8 mouse cellular contexts compared by ENCODE assay signal in the genomic region with DNA sequence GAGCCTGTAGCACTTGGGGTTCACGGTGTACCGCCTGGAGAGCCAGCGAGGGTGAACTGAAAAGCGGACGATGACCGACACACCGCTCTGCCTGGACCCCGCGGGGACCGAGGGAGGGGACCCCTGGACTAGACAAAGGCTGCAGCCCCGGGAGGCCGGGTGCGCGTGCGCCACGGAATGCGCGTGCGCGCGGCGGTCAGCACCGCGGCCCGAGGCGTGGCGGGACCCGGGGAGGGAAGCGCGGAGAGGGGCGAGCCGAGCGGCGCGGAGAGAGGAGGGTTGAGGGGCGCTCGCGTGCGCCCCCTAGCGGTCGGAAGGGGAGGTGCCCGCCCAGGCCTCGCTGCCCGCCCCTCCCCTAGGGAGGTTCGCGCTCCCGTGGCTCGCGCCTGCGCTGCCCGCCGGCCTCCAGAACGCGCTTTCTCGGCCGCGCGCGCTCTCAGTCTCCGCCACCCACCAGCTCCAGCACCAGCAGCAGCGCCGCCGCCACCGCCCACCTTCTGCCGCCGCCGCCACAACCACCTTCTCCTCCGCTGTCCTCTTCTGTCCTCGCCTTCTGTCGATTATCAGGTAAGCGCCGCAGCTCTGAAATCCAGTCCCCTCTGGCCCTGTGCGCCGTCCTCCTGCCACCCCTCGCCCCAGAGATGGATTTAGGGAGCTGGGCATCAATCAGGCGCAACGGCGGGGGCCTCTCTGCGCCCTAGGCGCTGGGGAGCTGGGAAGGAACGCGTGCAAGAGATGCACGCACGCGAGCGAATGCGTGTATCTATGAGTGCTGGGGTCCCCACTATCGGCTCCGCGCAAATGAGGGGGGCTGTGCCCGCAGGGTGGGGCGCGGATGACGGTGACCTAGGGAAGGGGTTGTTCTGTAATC. TPM values are rescaled to one million over a fixed set of nuclear protein-coding genes. Genes with fewer than 3 reads are reported as not detected.
DNase-seq lines count a peak whose midpoint lies in the region; ATAC-seq and TF ChIP-seq lines count a peak whose summit lies in the region.

Gene Mapt, plus strand, starts transcription at position 350 of the 871 bp plus-strand sequence.

- TF ChIP-seq CTCF in gastrocnemius, adult 2 months (IDR thresholded peaks at IDR 0.05), result no peak; the same call in none of the 2 replicates
- TF ChIP-seq CTCF in hindbrain, postnatal 0 days (IDR thresholded peaks at IDR 0.05; ENCODE audit: low read depth), result peak; percentile 70
- TF ChIP-seq CTCF in left cerebral cortex, adult 2 months (IDR thresholded peaks at IDR 0.05), result no peak; the same call in none of the 2 replicates

- WGBS in hindbrain, postnatal 0 days, result 1% methylated on average over 83 of the region's 94 CpGs
- 2% methylated on average over 56 of the region's 94 CpGs for WGBS in macrophage (ENCODE audit: missing documents)

- H3K36me3 ChIP-seq in hindbrain, postnatal 0 days (ENCODE audit: insufficient read depth, low read length), result no peaks in the 10 kb centered on the region
- H3K36me3 ChIP-seq in macrophage (ENCODE audit: inconsistent target), result no peaks in the 10 kb centered on the region

- H3K4me2 ChIP-seq in hindbrain, postnatal 0 days (ENCODE audit: low read depth, low read length), result peak within 1 kb of the TSS; percentile 88

- H3K9ac ChIP-seq in hindbrain, postnatal 0 days (replicated peaks; ENCODE audit: low read length), result peak within 1 kb of the TSS; percentile 96

- intact Hi-C loops in gastrocnemius, adult 2 months (cut with DNase I), result loop anchor here (1.0 to 10.0 kb wide), 2 partner anchors 47 to 234 kb away; partner anchors contain the start of gene Kansl1
- intact Hi-C loops in left cerebral cortex, adult 2 months (cut with DNase I), result loop anchor here (1.0 to 10.0 kb wide), 3 partner anchors 48 to 214 kb away; no protein-coding TSS in a partner anchor

- H3K4me1 ChIP-seq in hindbrain, postnatal 0 days (ENCODE audit: insufficient read depth, low read length), result peaks cover 5% of the 10 kb centered on the region

- H3K4me3 ChIP-seq in gastrocnemius, adult 2 months, result peak within 1 kb of the TSS; percentile 82
- peak within 1 kb of the TSS; percentile 86 for H3K4me3 ChIP-seq in hindbrain, postnatal 0 days (ENCODE audit: low read length)
- peak within 1 kb of the TSS; percentile 92 for H3K4me3 ChIP-seq in left cerebral cortex, adult 2 months
- peak within 1 kb of the TSS; percentile 29 for H3K4me3 ChIP-seq in macrophage (ENCODE audit: inconsistent target)

- DNase-seq in T-cell, adult 2 months (ENCODE audit: low spot score), result peak; percentile 43
- peak; percentile 85 to 94 for DNase-seq in cerebellum, postnatal 4 days (ENCODE audit: low spot score in 2 of 2)
- peak; percentile 94 for DNase-seq in gastrocnemius, adult 2 months
- peak; percentile 96 for DNase-seq in hindbrain, postnatal 0 days (ENCODE audit: low spot score)
- peak; percentile 92 to 94 for DNase-seq in left cerebral cortex, adult 2 months (ENCODE audit: extremely low spot score in 1 of 2, low spot score in 2 of 2)
- DNase-seq in right cerebral cortex, adult 2 months (ENCODE audit: low spot score in 2 of 2), result peak; percentile 93 to 94
- peak; percentile 85 for DNase-seq in urinary bladder, postnatal 14 days (ENCODE audit: low spot score)

- ATAC-seq in hindbrain, postnatal 0 days, result peak; percentile 86

- H3K27ac ChIP-seq in gastrocnemius, adult 2 months, result peak within 1 kb of the TSS; percentile 96
- peak within 1 kb of the TSS; percentile 99 for H3K27ac ChIP-seq in hindbrain, postnatal 0 days
- H3K27ac ChIP-seq in left cerebral cortex, adult 2 months, result peak within 1 kb of the TSS; percentile 99
- H3K27ac ChIP-seq in macrophage, result no peak within 1 kb of the TSS

- no peaks in the 10 kb centered on the region for H3K79me2 ChIP-seq in macrophage (ENCODE audit: inconsistent target)

- H3K27me3 ChIP-seq in hindbrain, postnatal 0 days (ENCODE audit: insufficient read depth, low read length), result no peaks in the 10 kb centered on the region

- H3K9me3 ChIP-seq in hindbrain, postnatal 0 days (ENCODE audit: low read length), result no peaks in the 10 kb centered on the region

RNA-seq across cellular contexts. Expression of gene Mapt, which starts in this region (rescaled TPM):
- total RNA-seq in gastrocnemius, adult 2 months (2021), result 10 to 100 TPM; 66.3 to 79.2 TPM
- 473 and 516 TPM in 2 replicates for total RNA-seq in hindbrain, postnatal 0 days (2014; rRNA removed)
- 966 and 1,028 TPM in 2 replicates for polyA plus RNA-seq in hindbrain, postnatal 0 days (2015; fragmentation: Nextera tagmentation; extraction: Ambion mirVana)
- 100 to 1,000 TPM; 353 to 364 TPM for total RNA-seq in left cerebral cortex, adult 2 months (2021)
- not detected for total RNA-seq in macrophage (2018; cell fraction: chromatin; rRNA removed)
- under 1 TPM in 1 of 26 experiments, not detected in 25; 0.04 TPM for total RNA-seq in macrophage (2018; cell fraction: cytosol; rRNA removed)
- total RNA-seq in macrophage (2018; cell fraction: nucleus; rRNA removed), result not detected
- not detected in 3 replicates for polyA plus RNA-seq in macrophage (2018)

Comparison
In these comparisons a context has a peak if more than half of its experiments do, and no peak if none do; other contexts are left out.
1. RNA of gene Mapt (polyA plus RNA-seq): 966 to 1,028 TPM in hindbrain, postnatal 0 days; not detected in macrophage; every median in the first group is over 100 times any median in the second.
2. DNase-seq: peak in every context shown above with its lines; median percentile 96 in hindbrain, postnatal 0 days; 94 in gastrocnemius, adult 2 months; 94 in right cerebral cortex, adult 2 months; 93 in left cerebral cortex, adult 2 months; 90 in cerebellum, postnatal 4 days; 85 in urinary bladder, postnatal 14 days; 43 in T-cell, adult 2 months.
3. H3K4me3 ChIP-seq: peak in every context shown above with its lines; median percentile 92 in left cerebral cortex, adult 2 months; 86 in hindbrain, postnatal 0 days; 82 in gastrocnemius, adult 2 months; 29 in macrophage.